Mouse (Mus musculus) heart, adult 10 weeks (tissue): ENCODE results near the gene Crk. TPM values are rescaled to one million over a fixed set of nuclear protein-coding genes. Genes with fewer than 3 reads are reported as not detected.

ENCODE experiments used
- polyA plus RNA-seq: library from polyadenylated mRNA; stranded (reverse); fragments of 350-450 nt; fragmentation: Illumina TruSeq; extraction: RNeasy Lipid Tissue Mini Kit (QIAGEN cat#74804); gene quantifications from one replicate; pipeline ENCODE4 v1.2.3, GENCODE M21; 2014; ENCODE audit warnings: low read depth, low replicate concordance

The Crk gene
- 68.1 TPM for polyA plus RNA-seq

DNA sequence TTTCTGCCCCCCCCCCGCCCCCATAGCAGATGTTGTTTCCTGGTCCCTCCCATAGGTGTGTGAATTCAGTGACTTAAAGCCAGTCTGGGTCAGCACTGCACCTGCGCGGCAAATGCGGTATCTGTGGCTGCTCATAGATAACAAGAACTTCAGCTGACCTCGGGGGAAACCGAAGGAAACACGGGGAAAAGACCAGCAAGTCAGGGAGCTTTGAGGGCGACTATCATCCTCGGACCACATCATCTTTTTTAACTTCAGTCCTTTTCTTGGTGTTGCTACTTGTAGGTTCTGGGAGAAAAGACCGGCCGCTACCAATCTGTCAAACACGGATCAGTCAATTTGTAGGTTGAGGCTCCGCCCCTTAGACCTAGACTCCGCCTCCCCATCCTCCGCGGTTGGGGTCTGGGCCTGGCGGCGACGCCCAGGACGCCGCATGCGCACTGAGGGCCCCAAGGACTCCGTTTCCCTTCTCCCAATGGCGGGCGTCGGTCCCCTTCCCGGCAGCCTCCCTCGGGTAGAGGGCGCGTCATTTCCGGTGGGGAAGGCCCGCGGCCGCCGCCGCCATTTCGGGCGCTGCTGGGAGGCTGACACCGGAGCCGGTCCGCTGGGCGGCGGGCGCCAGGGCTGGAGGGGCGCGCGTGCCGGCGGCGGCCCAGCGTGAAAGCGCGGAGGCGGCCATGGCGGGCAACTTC is at the start of gene Crk:
Gene Crk, plus strand, starts transcription at position 513 of the 692 bp plus-strand sequence.

DNA sequence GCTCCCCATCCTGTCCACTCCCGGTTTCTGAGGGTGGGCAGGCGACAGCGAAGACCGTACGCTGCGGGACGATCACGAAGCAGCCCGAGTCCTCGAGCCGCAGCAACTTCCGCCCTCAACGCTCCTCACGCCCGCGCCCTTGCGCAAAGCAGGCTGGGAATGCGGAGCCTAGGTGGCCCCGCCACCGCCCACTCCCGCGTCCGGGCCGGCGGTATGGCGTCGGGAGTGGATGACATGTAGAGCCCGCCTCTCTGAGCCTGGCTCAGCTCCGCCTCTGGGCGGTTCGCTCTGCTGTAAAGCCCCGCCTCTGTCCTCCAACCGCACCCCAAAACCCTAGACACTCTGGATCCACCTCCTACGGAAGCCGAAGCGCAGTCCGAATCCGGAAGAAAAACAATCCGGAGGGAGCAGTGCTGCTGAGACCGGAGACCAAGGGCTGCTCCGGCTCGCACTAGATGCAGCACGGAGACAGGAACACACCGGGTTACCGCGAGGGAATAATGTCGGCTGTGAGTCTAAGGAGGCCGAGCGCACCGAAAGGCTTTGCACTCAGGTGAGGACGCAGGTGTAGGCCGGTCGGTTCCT is 48.3 kb upstream of the Crk start, which contains the start of gene Inpp5k:
Gene Inpp5k, plus strand, starts transcription at position 344 of the 585 bp plus-strand sequence.

DNA sequence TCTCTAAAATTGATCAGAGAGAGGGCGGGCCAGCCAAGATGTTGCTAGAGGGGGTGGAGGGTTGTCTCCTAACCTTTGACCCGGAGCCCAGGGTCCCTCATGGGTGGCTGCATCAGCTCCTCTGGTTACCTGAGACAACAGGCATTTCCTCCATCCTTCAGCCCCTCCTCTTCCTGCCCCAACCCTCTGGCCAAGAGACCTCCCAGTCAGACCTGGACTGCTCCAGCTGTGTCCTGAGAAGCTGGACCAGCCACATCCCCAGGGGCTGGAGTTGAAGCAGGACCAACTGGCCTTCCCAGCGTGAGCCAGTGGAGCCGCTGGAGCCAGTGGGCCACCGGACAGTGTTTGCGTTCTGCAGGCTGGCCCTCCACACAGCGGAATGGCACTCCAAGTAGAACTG is 28.7 kb upstream of the Crk start, which contains the start of gene Myo1c:
Gene Myo1c, plus strand, starts transcription at position 194 of the 400 bp plus-strand sequence.

DNA sequence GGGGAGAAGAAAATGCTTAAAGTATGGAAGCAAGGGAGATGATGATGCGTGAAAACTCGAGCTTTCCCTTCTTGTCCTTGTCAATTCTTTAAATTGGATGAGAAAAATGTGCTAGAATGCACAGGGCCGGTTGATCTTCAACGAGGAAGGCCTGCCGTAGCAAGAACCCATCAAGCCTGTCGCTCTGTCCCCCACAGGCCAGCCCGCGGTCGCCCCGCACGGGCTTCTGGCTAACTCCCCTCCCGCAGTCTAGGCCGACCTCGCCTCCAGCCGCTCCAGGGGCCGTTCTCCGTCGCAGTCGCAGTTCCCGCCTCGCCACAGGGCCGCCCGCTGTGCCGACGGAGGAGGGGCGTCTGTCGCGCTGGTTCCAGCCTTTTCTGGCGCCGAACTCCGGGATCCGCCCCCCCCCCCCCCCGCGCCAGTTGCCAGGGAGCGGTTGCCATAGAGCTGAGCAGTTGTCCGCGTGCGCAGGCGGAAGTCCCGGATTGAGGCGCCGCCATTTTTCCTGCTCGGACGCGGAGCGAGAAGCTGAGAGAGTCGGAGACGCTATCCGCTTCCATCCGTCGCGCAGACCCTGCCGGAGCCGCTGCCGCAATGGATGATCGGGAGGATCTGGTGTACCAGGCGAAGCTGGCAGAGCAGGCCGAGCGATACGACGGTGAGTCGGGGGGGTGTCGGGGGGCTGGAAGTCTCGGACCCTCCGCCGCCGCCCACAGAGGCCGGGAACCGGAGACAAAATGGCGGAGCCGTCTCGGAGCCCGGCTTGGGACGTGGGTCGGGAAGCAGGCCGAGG is 53.6 kb downstream of the Crk start, which contains the start of gene Ywhae:
Gene Ywhae, plus strand, starts transcription at position 436 of the 793 bp plus-strand sequence.

Other genes with a start within 250 kb of the Crk start
- 0.34 TPM for gene Serpinf2, start 239.7 kb upstream of the Crk start, polyA plus RNA-seq
- gene Wdr81, start 224.5 kb upstream of the Crk start, polyA plus RNA-seq = 6.2 TPM
- gene Tlcd2, start 217.5 kb upstream of the Crk start, polyA plus RNA-seq = 14.3 TPM
- gene Prpf8, start 192.4 kb upstream of the Crk start, polyA plus RNA-seq = 64.6 TPM
- gene Rilp, start 169.2 kb upstream of the Crk start, polyA plus RNA-seq = 49.1 TPM
- 11.8 TPM for gene Scarf1, start 165.7 kb upstream of the Crk start, polyA plus RNA-seq
- gene Slc43a2, start 147.6 kb upstream of the Crk start, polyA plus RNA-seq = 6.3 TPM
- 81.4 TPM for gene Pitpna, start 91.2 kb upstream of the Crk start, polyA plus RNA-seq
- gene Inpp5k, start 48.3 kb upstream of the Crk start, polyA plus RNA-seq = 38.5 TPM
- 71.2 TPM for gene Myo1c, start 28.8 kb upstream of the Crk start, polyA plus RNA-seq
- 378 TPM for gene Ywhae, start 53.6 kb downstream of the Crk start, polyA plus RNA-seq
- 0.42 TPM for gene Doc2b, start 116.8 kb downstream of the Crk start, polyA plus RNA-seq